In genomic region chr1:192314044-192314443, GRCm38 (mm10) we compare ENCODE assay signal across 26 mouse cellular contexts.
DNase-seq lines count a peak whose midpoint lies in the region; ATAC-seq lines count a peak whose summit lies in the region.
"Had no signal": no experiment of that assay in that cellular context is flagged by ENCODE, and none has a peak within 500 bp of the region (broad histone marks: within the 10 kb centered on the region; RNA-seq: fewer than 3 reads in every experiment).

No protein-coding gene starts in this region.

- H3K27ac ChIP-seq in forebrain, embryonic 16.5 days (ENCODE audit: low read length): no peak overlapping the region
- no peak overlapping the region for H3K27ac ChIP-seq in forebrain, embryonic 11.5 days (ENCODE audit: low read depth, low read length)
- no peak overlapping the region for H3K27ac ChIP-seq in midbrain, embryonic 11.5 days (ENCODE audit: low read depth, low read length)
- H3K27ac ChIP-seq in midbrain, embryonic 13.5 days: no peak overlapping the region
- H3K27ac ChIP-seq in liver, embryonic 13.5 days: peak overlapping the region; percentile 29; the same call in 1 of the 2 replicates
- H3K27ac ChIP-seq: heart, adult 2 months; heart, embryonic 13.5 days had no signal

- H3K27me3 ChIP-seq in forebrain, embryonic 16.5 days (replicated peaks; ENCODE audit: control insufficient read depth, insufficient read depth, low read length): no peaks in the 10 kb centered on the region
- H3K27me3 ChIP-seq in forebrain, embryonic 11.5 days (ENCODE audit: control insufficient read depth, insufficient read depth, low read length): no peaks in the 10 kb centered on the region
- H3K27me3 ChIP-seq in midbrain, embryonic 11.5 days (ENCODE audit: control insufficient read depth, insufficient read depth, low read length): no peaks in the 10 kb centered on the region
- H3K27me3 ChIP-seq in midbrain, embryonic 13.5 days: no peaks in the 10 kb centered on the region
- H3K27me3 ChIP-seq in liver, embryonic 13.5 days: no peaks in the 10 kb centered on the region
- H3K27me3 ChIP-seq: embryonic facial prominence, embryonic 12.5 days; forebrain, embryonic 15.5 days; heart, embryonic 13.5 days; Patski had no signal

- H3K9ac ChIP-seq in forebrain, embryonic 16.5 days (replicated peaks; ENCODE audit: low read depth, low read length): no peak overlapping the region
- H3K9ac ChIP-seq in forebrain, embryonic 11.5 days (ENCODE audit: low read length): no peak overlapping the region
- no peak overlapping the region for H3K9ac ChIP-seq in midbrain, embryonic 11.5 days (ENCODE audit: low read length)
- no peak overlapping the region for H3K9ac ChIP-seq in midbrain, embryonic 13.5 days (replicated peaks)
- H3K9ac ChIP-seq in liver, embryonic 13.5 days: no peak overlapping the region
- H3K9ac ChIP-seq: embryonic facial prominence, embryonic 12.5 days; forebrain, embryonic 15.5 days; heart, embryonic 13.5 days had no signal

- H3K9me3 ChIP-seq in forebrain, embryonic 16.5 days (ENCODE audit: control insufficient read depth, low read length): no peaks in the 10 kb centered on the region
- H3K9me3 ChIP-seq in forebrain, embryonic 11.5 days (ENCODE audit: control insufficient read depth, low read length): no peaks in the 10 kb centered on the region
- H3K9me3 ChIP-seq in midbrain, embryonic 11.5 days (ENCODE audit: control insufficient read depth, low read length): no peaks in the 10 kb centered on the region
- H3K9me3 ChIP-seq in midbrain, embryonic 13.5 days: no peaks in the 10 kb centered on the region
- H3K9me3 ChIP-seq in liver, embryonic 13.5 days (replicated peaks): no peaks in the 10 kb centered on the region
- H3K9me3 ChIP-seq: embryonic facial prominence, embryonic 12.5 days; forebrain, embryonic 15.5 days; midbrain, embryonic 10.5 days had no signal

- 59% methylated on average over 3 of the region's 3 CpGs for WGBS in forebrain, embryonic 16.5 days
- 66% methylated on average over 3 of the region's 3 CpGs for WGBS in forebrain, embryonic 11.5 days
- 70% methylated on average over 3 of the region's 3 CpGs for WGBS in midbrain, embryonic 11.5 days
- 61% methylated on average over 3 of the region's 3 CpGs for WGBS in midbrain, embryonic 13.5 days
- WGBS in liver, embryonic 13.5 days (ENCODE audit: insufficient replicate concordance): 27% methylated on average over 3 of the region's 3 CpGs

- peak; percentile 10; the same call in 1 of the 2 replicates for ATAC-seq in forebrain, embryonic 16.5 days
- ATAC-seq in forebrain, embryonic 11.5 days (replicated peaks; ENCODE audit: low FRiP score): no peak; the same call in 1 of the 2 replicates
- peak; percentile 30; the same call in 1 of the 2 replicates for ATAC-seq in midbrain, embryonic 11.5 days (ENCODE audit: low FRiP score)
- ATAC-seq in midbrain, embryonic 13.5 days: no peak
- ATAC-seq in liver, embryonic 13.5 days (ENCODE audit: low read depth): peak; percentile 64; the same call in 1 of the 2 replicates
- ATAC-seq: forebrain, embryonic 15.5 days; hindbrain, embryonic 16.5 days; lung, postnatal 0 days; Patski had no signal

- no peak overlapping the region for H3K4me3 ChIP-seq in forebrain, embryonic 16.5 days (replicated peaks; ENCODE audit: low read length)
- H3K4me3 ChIP-seq in forebrain, embryonic 11.5 days (ENCODE audit: low read depth, low read length): no peak overlapping the region
- no peak overlapping the region for H3K4me3 ChIP-seq in midbrain, embryonic 11.5 days (ENCODE audit: low read depth, low read length)
- H3K4me3 ChIP-seq in midbrain, embryonic 13.5 days (replicated peaks): no peak overlapping the region
- H3K4me3 ChIP-seq in liver, embryonic 13.5 days (replicated peaks): no peak overlapping the region
- H3K4me3 ChIP-seq: embryonic facial prominence, embryonic 12.5 days; forebrain, embryonic 15.5 days; heart, adult 2 months; heart, embryonic 13.5 days; midbrain, embryonic 10.5 days; myocyte had no signal

- DNase-seq in forebrain, embryonic 11.5 days (ENCODE audit: low spot score): no peak
- peak; percentile 60 for DNase-seq in midbrain, embryonic 11.5 days (ENCODE audit: low spot score, missing footprints)
- DNase-seq in liver, embryonic 13.5 days: no peak
- DNase-seq in urinary bladder, postnatal 10 days (ENCODE audit: low spot score): no peak
- no peak for DNase-seq in cerebellum, adult 18-20 months
- DNase-seq: adrenal gland, postnatal 14 days; cerebellum, adult 11 months; cerebellum, adult 9-11 months; embryo, embryonic 11 days; heart, adult 2 months; heart, postnatal 10 days; kidney, adult 11 months; kidney, postnatal 14 days; layer of hippocampus, adult 9-11 months; thymus, adult 2 months; thymus, postnatal 4 days had no signal

- H3K36me3 ChIP-seq in forebrain, embryonic 16.5 days (ENCODE audit: control insufficient read depth, insufficient read depth): no peaks in the 10 kb centered on the region
- no peaks in the 10 kb centered on the region for H3K36me3 ChIP-seq in forebrain, embryonic 11.5 days (ENCODE audit: control insufficient read depth, insufficient read depth, low read length)
- H3K36me3 ChIP-seq in midbrain, embryonic 11.5 days (ENCODE audit: control insufficient read depth, insufficient read depth, low read length): no peaks in the 10 kb centered on the region
- H3K36me3 ChIP-seq in midbrain, embryonic 13.5 days: no peaks in the 10 kb centered on the region
- H3K36me3 ChIP-seq in liver, embryonic 13.5 days: no peaks in the 10 kb centered on the region
- H3K36me3 ChIP-seq: embryonic facial prominence, embryonic 12.5 days; forebrain, embryonic 15.5 days; heart, embryonic 13.5 days; midbrain, embryonic 10.5 days had no signal

- 0 out of 2 replicates have a peak, but pooled peaks cover 4% of the 10 kb centered on the region for H3K4me1 ChIP-seq in forebrain, embryonic 16.5 days (replicated peaks; ENCODE audit: control insufficient read depth, insufficient read depth, low read length)
- H3K4me1 ChIP-seq in forebrain, embryonic 11.5 days (replicated peaks; ENCODE audit: control insufficient read depth, insufficient read depth, low read length): peaks cover 4% of the 10 kb centered on the region; the same call in 1 of the 2 replicates
- peaks cover 7% of the 10 kb centered on the region for H3K4me1 ChIP-seq in midbrain, embryonic 11.5 days (ENCODE audit: control insufficient read depth, insufficient read depth, low read length)
- peaks cover 19% of the 10 kb centered on the region for H3K4me1 ChIP-seq in midbrain, embryonic 13.5 days (replicated peaks)
- peaks cover 28% of the 10 kb centered on the region for H3K4me1 ChIP-seq in liver, embryonic 13.5 days (replicated peaks)

- no peak overlapping the region for H3K4me2 ChIP-seq in forebrain, embryonic 16.5 days (ENCODE audit: low read length)
- no peak overlapping the region for H3K4me2 ChIP-seq in forebrain, embryonic 11.5 days (ENCODE audit: low read depth, low read length, severe bottlenecking)
- no peak overlapping the region for H3K4me2 ChIP-seq in midbrain, embryonic 11.5 days
- no peak overlapping the region for H3K4me2 ChIP-seq in midbrain, embryonic 13.5 days (replicated peaks)
- no peak overlapping the region for H3K4me2 ChIP-seq in liver, embryonic 13.5 days
- H3K4me2 ChIP-seq: embryonic facial prominence, embryonic 12.5 days; forebrain, embryonic 15.5 days; heart, embryonic 13.5 days had no signal

Comparison
In these comparisons a context has a peak if more than half of its experiments do, and no peak if none do; other contexts are left out.
1. ATAC-seq: peak in forebrain, embryonic 16.5 days (single experiment), midbrain, embryonic 11.5 days (single experiment) and liver, embryonic 13.5 days (single experiment); none in forebrain, embryonic 11.5 days (single experiment) and midbrain, embryonic 13.5 days (single experiment).